Mouse (Mus musculus): ENCODE measurements around the gene Myt1.

- TF ChIP-seq CTCF (conservative IDR thresholded peaks at IDR 0.05; ENCODE audit: low read length) (peak; percentile 79), NANOG (IDR thresholded peaks at IDR 0.05; ENCODE audit: borderline replicate concordance, low read length) (no peak), POU5F1 (IDR thresholded peaks at IDR 0.05; ENCODE audit: borderline replicate concordance, low read length) (no peak)
Observed at GRCm38 (mm10) chr2:181866931-181867330, 103.8 kb downstream of the Myt1 start.
